ENCODE assay signal across 8 mouse cellular contexts in the genomic region with DNA sequence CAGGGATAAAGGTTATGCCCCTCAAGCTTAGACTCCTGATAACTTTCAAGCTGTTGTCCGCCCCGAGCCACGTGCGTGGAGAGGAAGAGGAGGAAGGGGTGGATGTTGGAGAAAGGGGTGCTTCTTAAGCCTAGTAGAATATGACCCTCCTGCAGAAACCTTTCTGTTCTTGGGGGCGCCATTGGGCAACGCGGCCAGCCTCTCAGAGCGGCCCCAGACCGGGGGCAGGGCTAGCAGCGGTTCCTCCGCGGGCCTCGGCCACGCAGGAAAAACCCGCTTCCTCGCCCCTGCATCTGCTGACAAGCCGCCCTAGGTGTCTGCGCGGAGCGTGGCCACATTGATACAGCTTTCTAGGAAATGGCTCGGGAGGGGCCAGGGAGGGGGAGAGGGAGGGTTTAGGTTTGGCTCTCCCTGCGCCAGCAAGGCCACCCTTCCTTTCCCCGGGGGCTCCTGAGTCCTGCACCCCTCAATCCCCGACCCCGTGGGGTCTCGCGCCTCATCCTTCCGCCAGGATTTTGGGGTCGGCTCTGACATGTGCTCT. TPM values are rescaled to one million over a fixed set of nuclear protein-coding genes. Genes with fewer than 3 reads are reported as not detected.
DNase-seq lines count a peak whose midpoint lies in the region; TF ChIP-seq lines count a peak whose summit lies in the region.

No protein-coding gene starts in this region.

- H3K27me3 ChIP-seq in midbrain, embryonic 10.5 days (ENCODE audit: low read depth, poor library complexity, severe bottlenecking): peaks cover 40% of the 10 kb centered on the region
- H3K27me3 ChIP-seq in spleen, adult 2 months (ENCODE audit: control insufficient read depth, insufficient read depth, low read length): peaks cover 6% of the 10 kb centered on the region; the same call in 1 of the 2 replicates

- H3K4me1 ChIP-seq in midbrain, embryonic 10.5 days: peaks cover 79% of the 10 kb centered on the region
- peaks cover 7% of the 10 kb centered on the region; the same call in 1 of the 2 replicates for H3K4me1 ChIP-seq in spleen, adult 2 months (ENCODE audit: control insufficient read depth, insufficient read depth, insufficient read length)

- H3K27ac ChIP-seq in midbrain, embryonic 10.5 days (replicated peaks): peak overlapping the region; percentile 98
- peak overlapping the region; percentile 78 for H3K27ac ChIP-seq in spleen, adult 2 months (ENCODE audit: insufficient read depth, low read length)

- peak; percentile 37 for DNase-seq in ovary, adult 18-20 months (ENCODE audit: low spot score)
- no peak for DNase-seq in ovary, postnatal 10 days (ENCODE audit: low spot score)
- peak; percentile 82 for DNase-seq in embryo, embryonic 9.5 days (ENCODE audit: extremely low spot score)
- peak; percentile 61 to 63 for DNase-seq in heart, postnatal 10 days
- peak; percentile 66 to 76 for DNase-seq in kidney, postnatal 4 days
- DNase-seq in midbrain, embryonic 10.5 days (ENCODE audit: low spot score): peak; percentile 65
- peak in 1 of 2 experiments; percentile 59 for DNase-seq in spleen, adult 2 months (ENCODE audit: low read depth in 1 of 2, low spot score in 2 of 2)
- no peak for DNase-seq in cerebellum, adult 11-12 months

- no peak for TF ChIP-seq CTCF in spleen, adult 2 months (IDR thresholded peaks at IDR 0.05; ENCODE audit: extremely low read depth, insufficient read depth, insufficient read length, insufficient replicate concordance)

- peaks cover 22% of the 10 kb centered on the region for H3K36me3 ChIP-seq in midbrain, embryonic 10.5 days
- H3K36me3 ChIP-seq in spleen, adult 2 months (ENCODE audit: control insufficient read depth, insufficient read depth, low read length): 0 out of 2 replicates have a peak, but pooled peaks cover 1% of the 10 kb centered on the region

- TF ChIP-seq POLR2A in spleen, adult 2 months (IDR thresholded peaks at IDR 0.05; ENCODE audit: low read depth, low read length): no peak

- intact Hi-C loops in heart, postnatal 10 days (cut with DNase I): no loop called here

- H3K4me3 ChIP-seq in midbrain, embryonic 10.5 days: peak overlapping the region; percentile 95
- peak overlapping the region; percentile 48 for H3K4me3 ChIP-seq in spleen, adult 2 months (ENCODE audit: extremely low read depth, insufficient read depth, insufficient read length)

- H3K9me3 ChIP-seq in midbrain, embryonic 10.5 days (replicated peaks): no peaks in the 10 kb centered on the region

- under 1% methylated on average over 29 of the region's 29 CpGs for WGBS in midbrain, embryonic 10.5 days
- under 1% methylated on average over 29 of the region's 29 CpGs for WGBS in spleen, adult 2 months

RNA-seq across cellular contexts. Expression of gene Ccnd2, which starts 0.4 kb away (rescaled TPM):
- 100 to 1,000 TPM; 270 to 328 TPM for total RNA-seq in heart, postnatal 10 days (2021)
- 1,714 and 1,799 TPM in 2 replicates for polyA plus RNA-seq in midbrain, embryonic 10.5 days (2016; fragmentation: Nextera tagmentation; extraction: Ambion mirVana)
- polyA plus RNA-seq in spleen, adult 2 months (2012; rRNA removed): 47.7 and 55.7 TPM in 2 replicates

RNA-seq across cellular contexts. Expression of gene Tigar, which starts 42.3 kb away (rescaled TPM):
- 10 to 100 TPM; 38.8 to 40.4 TPM for total RNA-seq in heart, postnatal 10 days (2021)
- 6.8 and 8.7 TPM in 2 replicates for polyA plus RNA-seq in midbrain, embryonic 10.5 days (2016; fragmentation: Nextera tagmentation; extraction: Ambion mirVana)
- 1.5 and 1.7 TPM in 2 replicates for polyA plus RNA-seq in spleen, adult 2 months (2012; rRNA removed)

Comparison
In these comparisons a context has a peak if more than half of its experiments do, and no peak if none do; other contexts are left out.
1. DNase-seq: peak in ovary, adult 18-20 months (single experiment), embryo, embryonic 9.5 days (single experiment), heart, postnatal 10 days (2 of 2), kidney, postnatal 4 days (2 of 2) and midbrain, embryonic 10.5 days (single experiment); none in ovary, postnatal 10 days (single experiment) and cerebellum, adult 11-12 months (single experiment).
2. RNA of gene Ccnd2, which starts 0.4 kb away (polyA plus RNA-seq): 1,714 to 1,799 TPM in midbrain, embryonic 10.5 days; 47.7 to 55.7 TPM in spleen, adult 2 months; every median in the first group is over 10 times any median in the second.